Mouse (Mus musculus): ENCODE results near the gene Whrn. TPM values are rescaled to one million over a fixed set of nuclear protein-coding genes. Genes with fewer than 3 reads are reported as not detected.

Whrn gene
- polyA plus RNA-seq, 1 experiment from 2014 or later = 6.0 TPM

- Histone ChIP-seq H3K27ac (ENCODE audit: low read length) (no peak overlapping the region), H3K27me3 (ENCODE audit: control insufficient read depth, insufficient read depth, low read length) (no peaks in the 10 kb centered on the region), H3K4me3 (ENCODE audit: low read depth, low read length) (no peak overlapping the region), H3K4me2 (replicated peaks; ENCODE audit: low read depth, low read length) (no peak overlapping the region), H3K9ac (replicated peaks; ENCODE audit: low read depth, low read length) (no peak overlapping the region), H3K9me3 (ENCODE audit: control insufficient read depth, low read depth, low read length) (no peaks in the 10 kb centered on the region), H3K36me3 (ENCODE audit: control insufficient read depth, insufficient read depth, low read length) (peaks cover 7% of the 10 kb centered on the region; the same call in 1 of the 2 replicates), H3K4me1 (ENCODE audit: control insufficient read depth, insufficient read depth, low read length) (peaks cover 37% of the 10 kb centered on the region)
- 73% methylated on average over 8 of the region's 8 CpGs for whole genome bisulfite sequencing
- ATAC-seq (ENCODE audit: insufficient number of reproducible peaks, insufficient read depth, low FRiP score, low read depth) = no peak
Observed at GRCm38 (mm10) chr4:63399691-63400270, 96.0 kb downstream of the Whrn start.

GRCm38 (mm10) chr4:63398854-63399609 lies 96.8 kb downstream of the Whrn start:
- ATAC-seq (ENCODE audit: insufficient number of reproducible peaks, insufficient read depth, low FRiP score, low read depth) = no peak
- H3K9ac ChIP-seq (replicated peaks; ENCODE audit: low read depth, low read length) = no peak overlapping the region
- peaks cover 30% of the 10 kb centered on the region for H3K4me1 ChIP-seq (ENCODE audit: control insufficient read depth, insufficient read depth, low read length)
- no peak overlapping the region for H3K4me3 ChIP-seq (ENCODE audit: low read depth, low read length)
- H3K27me3 ChIP-seq (ENCODE audit: control insufficient read depth, insufficient read depth, low read length) = no peaks in the 10 kb centered on the region
- H3K9me3 ChIP-seq (ENCODE audit: control insufficient read depth, low read depth, low read length) = no peaks in the 10 kb centered on the region
- no peak overlapping the region for H3K4me2 ChIP-seq (replicated peaks; ENCODE audit: low read depth, low read length)
- 54% methylated on average over 11 of the region's 11 CpGs for WGBS
- peaks cover 13% of the 10 kb centered on the region; the same call in 1 of the 2 replicates for H3K36me3 ChIP-seq (ENCODE audit: control insufficient read depth, insufficient read depth, low read length)
- H3K27ac ChIP-seq (ENCODE audit: low read length) = no peak overlapping the region

GRCm38 (mm10) chr4:63397981-63398537 lies 97.7 kb downstream of the Whrn start:
- WGBS = 81% methylated on average over 10 of the region's 10 CpGs
- Histone ChIP-seq H3K4me2 (replicated peaks; ENCODE audit: low read depth, low read length) (no peak overlapping the region), H3K27ac (ENCODE audit: low read length) (no peak overlapping the region), H3K4me1 (ENCODE audit: control insufficient read depth, insufficient read depth, low read length) (peaks cover 23% of the 10 kb centered on the region), H3K27me3 (ENCODE audit: control insufficient read depth, insufficient read depth, low read length) (no peaks in the 10 kb centered on the region), H3K4me3 (ENCODE audit: low read depth, low read length) (no peak overlapping the region), H3K36me3 (ENCODE audit: control insufficient read depth, insufficient read depth, low read length) (peaks cover 17% of the 10 kb centered on the region; the same call in 1 of the 2 replicates), H3K9me3 (ENCODE audit: control insufficient read depth, low read depth, low read length) (no peaks in the 10 kb centered on the region), H3K9ac (replicated peaks; ENCODE audit: low read depth, low read length) (no peak overlapping the region)
- no peak for ATAC-seq (ENCODE audit: insufficient number of reproducible peaks, insufficient read depth, low FRiP score, low read depth)

- H3K4me1 ChIP-seq (ENCODE audit: control insufficient read depth, insufficient read depth, low read length) = no peaks in the 10 kb centered on the region
- 76% methylated on average over 6 of the region's 6 CpGs for WGBS
- H3K27me3 ChIP-seq (ENCODE audit: control insufficient read depth, insufficient read depth, low read length) = no peaks in the 10 kb centered on the region
- H3K9ac ChIP-seq (replicated peaks; ENCODE audit: low read depth, low read length) = no peak overlapping the region
- H3K36me3 ChIP-seq (ENCODE audit: control insufficient read depth, insufficient read depth, low read length) = peaks cover 27% of the 10 kb centered on the region; the same call in 1 of the 2 replicates
- H3K9me3 ChIP-seq (ENCODE audit: control insufficient read depth, low read depth, low read length) = no peaks in the 10 kb centered on the region
- H3K27ac ChIP-seq (ENCODE audit: low read length) = no peak overlapping the region
- 0 out of 2 replicates have a peak, but pooled peaks have one; percentile 36 for ATAC-seq (ENCODE audit: insufficient number of reproducible peaks, insufficient read depth, low FRiP score, low read depth)
- no peak overlapping the region for H3K4me3 ChIP-seq (ENCODE audit: low read depth, low read length)
- no peak overlapping the region for H3K4me2 ChIP-seq (replicated peaks; ENCODE audit: low read depth, low read length)
Observed at GRCm38 (mm10) chr4:63391322-63391721, 104.5 kb downstream of the Whrn start.

GRCm38 (mm10) chr4:63389887-63390528 lies 105.8 kb downstream of the Whrn start:
- Histone ChIP-seq H3K9me3 (ENCODE audit: control insufficient read depth, low read depth, low read length) (no peaks in the 10 kb centered on the region), H3K4me2 (replicated peaks; ENCODE audit: low read depth, low read length) (no peak overlapping the region), H3K27me3 (ENCODE audit: control insufficient read depth, insufficient read depth, low read length) (no peaks in the 10 kb centered on the region), H3K9ac (replicated peaks; ENCODE audit: low read depth, low read length) (no peak overlapping the region), H3K36me3 (ENCODE audit: control insufficient read depth, insufficient read depth, low read length) (peaks cover 28% of the 10 kb centered on the region; the same call in 1 of the 2 replicates), H3K4me3 (ENCODE audit: low read depth, low read length) (no peak overlapping the region), H3K27ac (ENCODE audit: low read length) (no peak overlapping the region), H3K4me1 (ENCODE audit: control insufficient read depth, insufficient read depth, low read length) (no peaks in the 10 kb centered on the region)
- no peak for ATAC-seq (ENCODE audit: insufficient number of reproducible peaks, insufficient read depth, low FRiP score, low read depth)
- WGBS = 69% methylated on average over 11 of the region's 11 CpGs

- no peaks in the 10 kb centered on the region for H3K27me3 ChIP-seq (ENCODE audit: control insufficient read depth, insufficient read depth, low read length)
- H3K9me3 ChIP-seq (ENCODE audit: control insufficient read depth, low read depth, low read length) = no peaks in the 10 kb centered on the region
- 47% methylated on average over 8 of the region's 8 CpGs for WGBS
- no peak overlapping the region for H3K9ac ChIP-seq (replicated peaks; ENCODE audit: low read depth, low read length)
- ATAC-seq (ENCODE audit: insufficient number of reproducible peaks, insufficient read depth, low FRiP score, low read depth) = no peak
- H3K4me2 ChIP-seq (replicated peaks; ENCODE audit: low read depth, low read length) = no peak overlapping the region
- peaks cover 23% of the 10 kb centered on the region; the same call in 1 of the 2 replicates for H3K36me3 ChIP-seq (ENCODE audit: control insufficient read depth, insufficient read depth, low read length)
- no peak overlapping the region for H3K4me3 ChIP-seq (ENCODE audit: low read depth, low read length)
- H3K4me1 ChIP-seq (ENCODE audit: control insufficient read depth, insufficient read depth, low read length) = no peaks in the 10 kb centered on the region
- no peak overlapping the region for H3K27ac ChIP-seq (ENCODE audit: low read length)
Observed at GRCm38 (mm10) chr4:63389121-63389886, 106.5 kb downstream of the Whrn start.

- H3K27me3 ChIP-seq (ENCODE audit: control insufficient read depth, insufficient read depth, low read length) = no peaks in the 10 kb centered on the region
- no peak overlapping the region for H3K4me2 ChIP-seq (replicated peaks; ENCODE audit: low read depth, low read length)
- no peaks in the 10 kb centered on the region for H3K9me3 ChIP-seq (ENCODE audit: control insufficient read depth, low read depth, low read length)
- no peaks in the 10 kb centered on the region for H3K4me1 ChIP-seq (ENCODE audit: control insufficient read depth, insufficient read depth, low read length)
- ATAC-seq (ENCODE audit: insufficient number of reproducible peaks, insufficient read depth, low FRiP score, low read depth) = no peak
- no peak overlapping the region for H3K9ac ChIP-seq (replicated peaks; ENCODE audit: low read depth, low read length)
- H3K36me3 ChIP-seq (ENCODE audit: control insufficient read depth, insufficient read depth, low read length) = peaks cover 21% of the 10 kb centered on the region; the same call in 1 of the 2 replicates
- 79% methylated on average over 6 of the region's 6 CpGs for WGBS
- no peak overlapping the region for H3K27ac ChIP-seq (ENCODE audit: low read length)
- no peak overlapping the region for H3K4me3 ChIP-seq (ENCODE audit: low read depth, low read length)
Observed at GRCm38 (mm10) chr4:63388029-63388428, 107.8 kb downstream of the Whrn start.

GRCm38 (mm10) chr4:63385784-63386183 lies 110.0 kb downstream of the Whrn start:
- no peaks in the 10 kb centered on the region for H3K4me1 ChIP-seq (ENCODE audit: control insufficient read depth, insufficient read depth, low read length)
- no peak overlapping the region for H3K4me2 ChIP-seq (replicated peaks; ENCODE audit: low read depth, low read length)
- peaks cover 35% of the 10 kb centered on the region for H3K36me3 ChIP-seq (ENCODE audit: control insufficient read depth, insufficient read depth, low read length)
- WGBS = 67% methylated on average over 11 of the region's 11 CpGs
- no peak for ATAC-seq (ENCODE audit: insufficient number of reproducible peaks, insufficient read depth, low FRiP score, low read depth)
- H3K9ac ChIP-seq (replicated peaks; ENCODE audit: low read depth, low read length) = no peak overlapping the region
- no peaks in the 10 kb centered on the region for H3K9me3 ChIP-seq (ENCODE audit: control insufficient read depth, low read depth, low read length)
- no peak overlapping the region for H3K4me3 ChIP-seq (ENCODE audit: low read depth, low read length)
- H3K27ac ChIP-seq (ENCODE audit: low read length) = no peak overlapping the region
- no peaks in the 10 kb centered on the region for H3K27me3 ChIP-seq (ENCODE audit: control insufficient read depth, insufficient read depth, low read length)
